Mouse (Mus musculus) left cerebral cortex, adult 2 months (tissue): ENCODE results near the gene 0610030E20Rik. TPM values are rescaled to one million over a fixed set of nuclear protein-coding genes. Genes with fewer than 3 reads are reported as not detected.

Experiments used
- DNase-seq, 2 experiments: peaks; one replicate each; pipeline ENCODE4 v3.0.0; 2021 to 2022; ENCODE audit warnings: low spot score in 2 of 2, mixed read lengths in 1 of 2; ENCODE audit errors: extremely low spot score in 1 of 2
- H3K27ac ChIP-seq: fragments of 200-600 bp; 2 replicates; pipeline ENCODE4 v1.8.1; 2022
- H3K4me3 ChIP-seq: fragments of 200-600 bp; 2 replicates; pipeline ENCODE4 v1.8.1; 2022
- CTCF ChIP-seq: fragments of 200-600 bp; IDR thresholded peaks from 2 replicates; pipeline ENCODE4 v1.8.1; 2022; ENCODE audit warnings: antibody characterized with exemption, mild to moderate bottlenecking, moderate library complexity
- intact Hi-C: fragments of 180-260 bp; cut with DNase I; formaldehyde crosslinking; loops from one replicate; pipeline ENCODE4 v1.15.1; 2025
- total RNA-seq, 2 experiments: library from RNA; stranded (reverse); gene quantifications; 2 replicates each; pipeline ENCODE4 v1.2.3; 2021

Gene 0610030E20Rik
- total RNA-seq, 2 experiments from 2014 or later: 17.3 to 17.7 TPM

GRCm38 (mm10) chr6:72323786-72324508 lies 23.2 kb upstream of the 0610030E20Rik start:
- intact Hi-C loops: loop anchor here (10.0 kb wide), 1 partner anchor 459 kb away; no protein-coding TSS in a partner anchor
- Histone ChIP-seq H3K27ac (no peak overlapping the region), H3K4me3 (no peak overlapping the region)
- no peak for DNase-seq
- no peak for TF ChIP-seq CTCF

GRCm38 (mm10) chr6:72326274-72326673 lies 20.8 kb upstream of the 0610030E20Rik start:
- peak; percentile 47 for TF ChIP-seq CTCF
- peak; percentile 27 to 38 for DNase-seq
- Histone ChIP-seq H3K27ac (no peak overlapping the region), H3K4me3 (no peak overlapping the region)
- intact Hi-C loops: loop anchor here (10.0 kb wide), 1 partner anchor 461 kb away; no protein-coding TSS in a partner anchor

GRCm38 (mm10) chr6:72329019-72329418 lies 18.1 kb upstream of the 0610030E20Rik start:
- no peak overlapping the region for H3K27ac ChIP-seq
- DNase-seq: no peak
- no peak overlapping the region for H3K4me3 ChIP-seq
- intact Hi-C loops: loop anchor here (10.0 kb wide), 1 partner anchor 464 kb away; no protein-coding TSS in a partner anchor
- no peak for TF ChIP-seq CTCF

- no peak for TF ChIP-seq CTCF
- intact Hi-C loops: loop anchor here (10.0 kb wide), 1 partner anchor 425 kb away; the partner anchor contains the start of genes Polr1a and Ptcd3
- Histone ChIP-seq H3K27ac (no peak overlapping the region), H3K4me3 (no peak overlapping the region)
- DNase-seq: no peak
Observed at GRCm38 (mm10) chr6:72330133-72330532, 17.0 kb upstream of the 0610030E20Rik start.

- no peak for DNase-seq
- no peak overlapping the region for H3K27ac ChIP-seq
- intact Hi-C loops: loop anchor here (10.0 kb wide), 1 partner anchor 428 kb away; the partner anchor contains the start of genes Polr1a and Ptcd3
- H3K4me3 ChIP-seq: no peak overlapping the region
- TF ChIP-seq CTCF: no peak
Observed at GRCm38 (mm10) chr6:72333111-72333510, 14.0 kb upstream of the 0610030E20Rik start.

GRCm38 (mm10) chr6:72340481-72340880 lies 6.6 kb upstream of the 0610030E20Rik start:
- Histone ChIP-seq H3K4me3 (no peak overlapping the region), H3K27ac (no peak overlapping the region)
- no peak for TF ChIP-seq CTCF
- intact Hi-C loops: no loop called here
- no peak for DNase-seq

- no peak for TF ChIP-seq CTCF
- intact Hi-C loops: no loop called here
- H3K27ac ChIP-seq: peak overlapping the region; percentile 92
- no peak for DNase-seq
- peak overlapping the region; percentile 96 for H3K4me3 ChIP-seq
Observed at GRCm38 (mm10) chr6:72344396-72345073, 2.6 kb upstream of the 0610030E20Rik start.

GRCm38 (mm10) chr6:72345074-72345567 lies 2.0 kb upstream of the 0610030E20Rik start, which contains the start of gene Usp39:
Gene Usp39, minus strand, starts transcription at chr6:72345184.
- TF ChIP-seq CTCF: no peak
- H3K27ac ChIP-seq: peak within 1 kb of the TSS; percentile 92
- intact Hi-C loops: no loop called here
- DNase-seq: peak; percentile 93 to 95
- H3K4me3 ChIP-seq: peak within 1 kb of the TSS; percentile 96

GRCm38 (mm10) chr6:72345633-72346032 lies 1.5 kb upstream of the 0610030E20Rik start:
- intact Hi-C loops: no loop called here
- no peak for TF ChIP-seq CTCF
- no peak for DNase-seq
- peak overlapping the region; percentile 92; the same call in 1 of the 2 replicates for H3K27ac ChIP-seq
- peak overlapping the region; percentile 96 for H3K4me3 ChIP-seq

- intact Hi-C loops: no loop called here
- no peak for DNase-seq
- Histone ChIP-seq H3K4me3 (no peak overlapping the region; the same call in 1 of the 2 replicates), H3K27ac (no peak overlapping the region)
- TF ChIP-seq CTCF: no peak
Observed at GRCm38 (mm10) chr6:72346261-72346660, 856 bp upstream of the 0610030E20Rik start.

- H3K4me3 ChIP-seq: peak overlapping the region; percentile 85
- no peak overlapping the region; the same call in 1 of the 2 replicates for H3K27ac ChIP-seq
- DNase-seq: no peak
- intact Hi-C loops: no loop called here
- TF ChIP-seq CTCF: no peak
Observed at GRCm38 (mm10) chr6:72348411-72348810, 1.3 kb downstream of the 0610030E20Rik start.

GRCm38 (mm10) chr6:72350214-72350613 lies 3.1 kb downstream of the 0610030E20Rik start:
- Histone ChIP-seq H3K4me3 (no peak overlapping the region), H3K27ac (no peak overlapping the region; the same call in 1 of the 2 replicates)
- intact Hi-C loops: no loop called here
- DNase-seq: no peak
- no peak for TF ChIP-seq CTCF
